Mouse (Mus musculus) MEL (cell line): Measurements from ENCODE around the gene G430095P16Rik. TPM values are rescaled to one million over a fixed set of nuclear protein-coding genes. Genes with fewer than 3 reads are reported as not detected.

Experiments used
- DNase-seq: peaks from one replicate; pipeline ENCODE4 v3.0.0; 2011; ENCODE audit warnings: low read depth, low spot score
- H3K27ac ChIP-seq: 2 replicates; pipeline ENCODE4 v1.5.1; 2012; ENCODE audit warnings: low read depth, mild to moderate bottlenecking, control low read depth, low read length, moderate library complexity; ENCODE audit not compliant: control insufficient read depth
- H3K27me3 ChIP-seq, 2 experiments: fragments of 150-350 bp in 1 of 2; sonication (generic) in 1 of 2; 2 replicates each; pipeline ENCODE4 v1.6.1; 2012; ENCODE audit warnings: low read length in 2 of 2, mild to moderate bottlenecking in 2 of 2, improper control_type of control experiment in 1 of 2, moderate library complexity in 1 of 2; ENCODE audit not compliant: insufficient read depth in 2 of 2, control insufficient read depth in 1 of 2
- H3K36me3 ChIP-seq, 2 experiments: 2 replicates each; pipeline ENCODE4 v1.6.1; 2012 to 2014; ENCODE audit warnings: low read length in 2 of 2, improper control_type of control experiment in 1 of 2, inconsistent platforms in 1 of 2, mild to moderate bottlenecking in 1 of 2; ENCODE audit not compliant: insufficient read depth in 2 of 2, control insufficient read depth in 1 of 2
- H3K4me1 ChIP-seq, 2 experiments: fragments of 150-350 bp in 1 of 2; sonication (generic) in 1 of 2; 2 replicates each; pipeline ENCODE4 v1.6.1; 2012; ENCODE audit warnings: low read length in 2 of 2, improper control_type of control experiment in 1 of 2, mild to moderate bottlenecking in 1 of 2; ENCODE audit not compliant: insufficient read depth in 2 of 2, control insufficient read depth in 1 of 2
- H3K4me3 ChIP-seq, 2 experiments: fragments of 150-350 bp in 1 of 2; sonication (generic) in 1 of 2; 2 replicates each; pipeline ENCODE4 v1.5.1; 2012; ENCODE audit warnings: low read depth in 2 of 2, low read length in 2 of 2, mild to moderate bottlenecking in 2 of 2, moderate library complexity in 2 of 2, control low read depth in 1 of 2, improper control_type of control experiment in 1 of 2; ENCODE audit not compliant: control insufficient read depth in 1 of 2, insufficient read depth in 1 of 2
- H3K79me2 ChIP-seq: 2 replicates; pipeline ENCODE4 v1.6.1; 2012; ENCODE audit warnings: mild to moderate bottlenecking, low read length, moderate library complexity; ENCODE audit not compliant: control insufficient read depth, poor library complexity, insufficient read depth
- H3K9ac ChIP-seq: 2 replicates; pipeline ENCODE4 v1.6.1; 2012; ENCODE audit warnings: low read depth, mild to moderate bottlenecking, control low read depth, low read length, moderate library complexity; ENCODE audit not compliant: control insufficient read depth, poor library complexity, severe bottlenecking
- H3K9me3 ChIP-seq: fragments of 150-350 bp; sonication (generic); replicated peaks from 2 replicates; pipeline ENCODE4 v1.6.1; 2012; ENCODE audit warnings: mild to moderate bottlenecking, low read length, improper control_type of control experiment, moderate library complexity; ENCODE audit not compliant: insufficient read depth
- CHD1 ChIP-seq: IDR thresholded peaks from 2 replicates; pipeline ENCODE4 v1.6.1; 2012; ENCODE audit warnings: low read depth, mild to moderate bottlenecking, inconsistent platforms, low read length, improper control_type of control experiment
- CTCF ChIP-seq, 3 experiments: IDR thresholded peaks in 2 of 3; conservative IDR thresholded peaks in 1 of 3; 2 replicates each; pipeline ENCODE4 v1.5.1; 2011 to 2012; ENCODE audit warnings: low read length in 3 of 3, low read depth in 2 of 3, mild to moderate bottlenecking in 2 of 3, improper control_type of control experiment in 1 of 3, inconsistent platforms in 1 of 3, mixed read lengths in 1 of 3, moderate library complexity in 1 of 3; ENCODE audit not compliant: control insufficient read depth in 1 of 3, insufficient read depth in 1 of 3, poor library complexity in 1 of 3, severe bottlenecking in 1 of 3
- E2F4 ChIP-seq: IDR thresholded peaks from 2 replicates; pipeline ENCODE4 v1.6.1; 2011; ENCODE audit warnings: low read depth, low read length, improper control_type of control experiment, borderline replicate concordance
- ETS1 ChIP-seq: IDR thresholded peaks from 2 replicates; pipeline ENCODE4 v1.6.1; 2012; ENCODE audit warnings: low read depth, mild to moderate bottlenecking, inconsistent platforms, low read length, improper control_type of control experiment, moderate library complexity
- GATA1 ChIP-seq: IDR thresholded peaks from 2 replicates; pipeline ENCODE4 v1.6.1; 2011; ENCODE audit warnings: low read depth, low read length, improper control_type of control experiment
- MYC ChIP-seq: IDR thresholded peaks from 2 replicates; pipeline ENCODE4 v1.6.1; 2011; ENCODE audit warnings: low read depth, mild to moderate bottlenecking, low read length, improper control_type of control experiment, moderate library complexity
- NELFE ChIP-seq: IDR thresholded peaks from 2 replicates; pipeline ENCODE4 v1.6.1; 2011; ENCODE audit warnings: low read depth, low read length, improper control_type of control experiment
- NRF1 ChIP-seq: IDR thresholded peaks from 2 replicates; pipeline ENCODE4 v1.6.1; 2014; ENCODE audit warnings: low read depth, mild to moderate bottlenecking, inconsistent platforms, low read length, improper control_type of control experiment, moderate library complexity; ENCODE audit not compliant: poor library complexity, insufficient read depth, severe bottlenecking
- SIN3A ChIP-seq: IDR thresholded peaks from 2 replicates; pipeline ENCODE4 v1.6.1; 2012; ENCODE audit warnings: low read length, improper control_type of control experiment, inconsistent platforms
- SMC3 ChIP-seq: IDR thresholded peaks from 2 replicates; pipeline ENCODE4 v1.6.1; 2011; ENCODE audit warnings: low read depth, low read length, improper control_type of control experiment
- TAL1 ChIP-seq: IDR thresholded peaks from 2 replicates; pipeline ENCODE4 v1.6.1; 2012; ENCODE audit warnings: mild to moderate bottlenecking, inconsistent platforms, low read length, moderate library complexity, mixed read lengths
- UBTF ChIP-seq: IDR thresholded peaks from 2 replicates; pipeline ENCODE4 v1.6.1; 2012; ENCODE audit warnings: low read depth, mild to moderate bottlenecking, inconsistent platforms, low read length, improper control_type of control experiment, moderate library complexity, borderline replicate concordance; ENCODE audit not compliant: insufficient read depth
- USF1 ChIP-seq: IDR thresholded peaks from 2 replicates; pipeline ENCODE4 v1.6.1; 2014; ENCODE audit warnings: low read depth, mild to moderate bottlenecking, inconsistent platforms, low read length, improper control_type of control experiment, moderate library complexity
- USF2 ChIP-seq, 2 experiments: IDR thresholded peaks; 2 replicates each; pipeline ENCODE4 v1.6.1; 2011 to 2012; ENCODE audit warnings: improper control_type of control experiment in 2 of 2, low read length in 2 of 2, borderline replicate concordance in 1 of 2, inconsistent platforms in 1 of 2, low read depth in 1 of 2, mild to moderate bottlenecking in 1 of 2; ENCODE audit not compliant: insufficient read depth in 1 of 2
- ZMIZ1 ChIP-seq: IDR thresholded peaks from 2 replicates; pipeline ENCODE4 v1.6.1; 2012; ENCODE audit warnings: low read depth, mild to moderate bottlenecking, inconsistent platforms, low read length, improper control_type of control experiment, moderate library complexity
- polyA plus RNA-seq, 2 experiments: library from polyadenylated mRNA; stranded (reverse) in 1 of 2; unstranded in 1 of 2; fragments of >175 nt in 1 of 2; fragments of >200 nt in 1 of 2; gene quantifications; 2 replicates each; pipeline versions ENCODE4 v1.2.1 to v1.2.4; 2012; ENCODE audit warnings: low replicate concordance in 2 of 2, low read depth in 1 of 2; ENCODE audit not compliant: insufficient read length in 2 of 2, insufficient read depth in 1 of 2, missing spikeins in 1 of 2
- total RNA-seq: library from RNA; depleted of rRNA; stranded (reverse); fragments of 300-350 nt; gene quantifications from 2 replicates; pipeline ENCODE4 v1.2.3, GENCODE M21; 2012

The G430095P16Rik gene
- total and polyA plus RNA-seq, 3 experiments: 5.6 to 17.1 TPM; not detected in 1

DNA sequence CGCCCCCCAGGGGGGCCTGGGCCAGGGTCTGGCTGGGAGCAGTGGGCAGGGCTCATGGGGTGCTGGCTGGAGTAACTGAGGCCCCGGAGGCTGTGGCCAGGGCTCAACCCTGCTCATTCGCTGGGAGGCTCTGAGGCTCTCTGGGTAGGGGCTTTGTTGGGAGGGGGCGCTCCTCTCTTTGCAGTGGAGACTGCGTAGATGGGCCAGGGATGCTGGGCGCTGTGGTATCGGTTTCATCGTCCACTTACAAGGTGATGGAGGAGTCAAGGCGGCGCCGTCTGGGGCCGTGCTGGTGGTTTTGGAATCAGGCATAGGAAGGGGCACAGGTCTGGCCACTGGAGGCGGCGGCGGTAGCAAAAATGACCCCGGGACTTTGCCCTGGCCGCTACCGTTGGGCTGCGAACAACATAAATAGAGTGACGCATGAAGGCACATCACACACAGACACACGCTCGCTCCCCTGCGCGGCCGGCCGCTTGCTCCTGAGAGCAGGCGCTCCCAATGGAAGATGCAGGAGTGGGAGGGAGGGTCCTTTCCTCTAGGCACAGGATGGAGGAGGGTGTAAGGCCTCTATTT is 6.8 kb upstream of the G430095P16Rik start:
- TF ChIP-seq SMC3: no peak
- TF ChIP-seq USF1: no peak
- no peak for TF ChIP-seq GATA1
- no peak for TF ChIP-seq ZMIZ1
- no peak for TF ChIP-seq NRF1
- TF ChIP-seq TAL1: no peak
- no peak for TF ChIP-seq NELFE
- TF ChIP-seq CHD1: no peak
- TF ChIP-seq UBTF: no peak
- H3K9me3 ChIP-seq: no peaks in the 10 kb centered on the region
- H3K27me3 ChIP-seq: no peaks in the 10 kb centered on the region
- DNase-seq: no peak
- peaks cover 0 to 1% of the 10 kb centered on the region in 2 experiments; a peak in 1 of 4 replicates for H3K36me3 ChIP-seq
- H3K9ac ChIP-seq: no peak overlapping the region
- no peak overlapping the region for H3K27ac ChIP-seq
- H3K79me2 ChIP-seq: no peaks in the 10 kb centered on the region
- no peaks in the 10 kb centered on the region for H3K4me1 ChIP-seq
- H3K4me3 ChIP-seq: no peak overlapping the region

DNA sequence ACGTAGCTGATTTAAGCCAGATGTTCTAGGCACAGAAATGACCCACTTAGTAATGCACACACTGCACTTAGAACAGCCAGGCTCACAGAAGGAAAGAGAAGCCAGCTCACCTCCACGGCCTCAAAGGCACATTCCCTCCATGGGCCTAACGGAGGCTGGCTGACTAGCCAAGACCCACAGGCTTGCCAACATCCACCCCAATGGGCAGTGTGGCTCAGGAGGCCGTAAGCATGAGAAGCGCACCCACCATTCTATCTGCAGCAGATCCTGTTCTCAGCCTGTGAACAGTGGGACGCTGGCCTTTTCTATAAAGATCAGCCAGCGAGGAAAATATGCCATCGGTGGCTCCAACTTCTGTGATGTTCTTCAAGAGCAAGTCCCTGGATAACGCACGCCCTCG is 6.0 kb upstream of the G430095P16Rik start:
- Histone ChIP-seq H3K27me3 (no peaks in the 10 kb centered on the region), H3K4me1 (peaks cover 0 to under 1% of the 10 kb centered on the region in 2 experiments; a peak in 1 of 4 replicates), H3K9ac (no peak overlapping the region)
- TF ChIP-seq NELFE (no peak), USF1 (no peak), E2F4 (no peak), CTCF (IDR thresholded peaks at IDR 0.05 in 2 of 3, conservative IDR thresholded peaks at IDR 0.05 in 1 of 3; ENCODE audit: control insufficient read depth in 1 of 3, insufficient read depth in 1 of 3, low read depth in 2 of 3, low read length in 3 of 3, poor library complexity in 1 of 3, severe bottlenecking in 1 of 3) (no peak)
- TF ChIP-seq, all 39 proteins: peak for 0
- DNase-seq: no peak
- no peak overlapping the region for H3K4me3 ChIP-seq
- H3K27ac ChIP-seq: no peak overlapping the region
- peaks cover under 1 to 1% of the 10 kb centered on the region in 2 experiments; a peak in 2 of 4 replicates for H3K36me3 ChIP-seq
- no peaks in the 10 kb centered on the region for H3K9me3 ChIP-seq
- H3K79me2 ChIP-seq: no peaks in the 10 kb centered on the region

DNA sequence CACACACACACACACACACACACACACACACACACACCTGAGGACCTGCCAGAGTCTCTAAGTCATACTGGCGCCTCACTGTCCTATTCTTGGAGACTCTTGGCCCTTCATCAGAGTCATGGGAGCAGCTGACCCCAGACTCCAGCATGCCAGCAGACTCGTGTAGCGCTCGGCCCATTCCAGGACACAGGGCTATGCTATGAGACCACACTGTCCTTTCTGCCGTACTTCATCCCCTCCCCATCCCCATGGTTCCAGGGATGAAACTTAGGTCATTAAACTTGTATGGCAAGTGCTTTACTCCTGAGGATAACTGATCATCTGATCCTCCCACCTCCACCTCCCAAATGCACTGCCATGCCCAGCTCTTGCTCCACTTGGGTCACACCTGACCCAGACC is 4.3 kb upstream of the G430095P16Rik start:
- Histone ChIP-seq H3K27ac (no peak overlapping the region), H3K9me3 (no peaks in the 10 kb centered on the region), H3K27me3 (no peaks in the 10 kb centered on the region), H3K36me3 (peaks cover 4 to 12% of the 10 kb centered on the region in 2 experiments; a peak in 3 of 4 replicates), H3K4me3 (no peak overlapping the region), H3K4me1 (peaks cover 5 to 15% of the 10 kb centered on the region in 2 experiments), H3K9ac (no peak overlapping the region), H3K79me2 (peaks cover 2% of the 10 kb centered on the region; the same call in 1 of the 2 replicates)
- no peak for DNase-seq
- no peak for TF ChIP-seq MYC
- no peak for TF ChIP-seq SIN3A
- TF ChIP-seq TAL1: no peak
- TF ChIP-seq USF2 (IDR thresholded peaks at IDR 0.05; ENCODE audit: borderline replicate concordance in 1 of 2, insufficient read depth in 1 of 2, low read depth in 1 of 2, low read length in 2 of 2): no peak
- no peak for TF ChIP-seq ETS1
